Mouse (Mus musculus) neural tube, embryonic 13.5 days (tissue): ENCODE measurements around the gene Wdr70. TPM values are rescaled to one million over a fixed set of nuclear protein-coding genes. Genes with fewer than 3 reads are reported as not detected.

Experiments
- ATAC-seq: fragments of 200-750 bp; cut with Nextera tagmentation; 2 replicates; pipeline ENCODE4 v1.8.0; 2017; ENCODE audit warnings: low read depth, mild to moderate bottlenecking, moderate TSS enrichment, moderate library complexity
- H3K27ac ChIP-seq: fragments of 300-500 bp; sonication (generic); replicated peaks from 2 replicates; pipeline ENCODE4 v1.5.1; 2015; ENCODE audit warnings: moderate library complexity, mild to moderate bottlenecking, inconsistent platforms
- H3K27me3 ChIP-seq: fragments of 300-500 bp; sonication (generic); 2 replicates; pipeline ENCODE4 v1.6.1; 2015; ENCODE audit warnings: mild to moderate bottlenecking, inconsistent platforms
- H3K36me3 ChIP-seq: fragments of 300-500 bp; sonication (generic); 2 replicates; pipeline ENCODE4 v1.6.1; 2015; ENCODE audit warnings: mild to moderate bottlenecking, inconsistent platforms
- H3K4me1 ChIP-seq: fragments of 300-500 bp; sonication (generic); replicated peaks from 2 replicates; pipeline ENCODE4 v1.6.1; 2015; ENCODE audit warnings: inconsistent platforms
- H3K4me2 ChIP-seq: fragments of 300-500 bp; sonication (generic); 2 replicates; pipeline ENCODE4 v1.6.1; 2015; ENCODE audit warnings: inconsistent platforms, mild to moderate bottlenecking, moderate library complexity
- H3K4me3 ChIP-seq: fragments of 300-500 bp; sonication (generic); 2 replicates; pipeline ENCODE4 v1.5.1; 2015; ENCODE audit warnings: mild to moderate bottlenecking, inconsistent platforms
- H3K9ac ChIP-seq: fragments of 300-500 bp; sonication (generic); 2 replicates; pipeline ENCODE4 v1.6.1; 2015; ENCODE audit warnings: moderate library complexity, mild to moderate bottlenecking, inconsistent platforms
- H3K9me3 ChIP-seq: fragments of 300-500 bp; sonication (generic); 2 replicates; pipeline ENCODE4 v1.6.1; 2016; ENCODE audit warnings: inconsistent platforms
- WGBS: fragments of 180-500 bp; shearing (Covaris S2); methylation state at CpG from one replicate; pipeline ENCODE4 v1.1.7; 2015; 5-methylcytosine and 5-hydroxymethylcytosine counted together
- microRNA-seq: library from miRNA; unstranded; fragments of <30 nt; microRNA quantifications from one replicate; pipeline ENCODE4, GENCODE M21; 2016
- polyA plus RNA-seq: library from polyadenylated mRNA; unstranded; fragments of >200 nt; fragmentation: Nextera tagmentation; extraction: Ambion mirVana; gene quantifications from 2 replicates; pipeline ENCODE4 v1.2.1, GENCODE M21; 2015

The Wdr70 gene
- polyA plus RNA-seq, 1 experiment from 2014 or later, result 69.2 TPM

- Histone ChIP-seq H3K36me3 (no peaks in the 10 kb centered on the region), H3K4me3 (no peak overlapping the region), H3K9me3 (no peaks in the 10 kb centered on the region), H3K4me2 (no peak overlapping the region), H3K9ac (no peak overlapping the region), H3K4me1 (no peaks in the 10 kb centered on the region), H3K27me3 (no peaks in the 10 kb centered on the region), H3K27ac (no peak overlapping the region)
- no peak for ATAC-seq
- 87% methylated on average over 8 of the region's 8 CpGs for WGBS
These were observed 260.7 kb downstream of the Wdr70 start for GRCm38 (mm10) chr15:7838060-7838920.

DNA sequence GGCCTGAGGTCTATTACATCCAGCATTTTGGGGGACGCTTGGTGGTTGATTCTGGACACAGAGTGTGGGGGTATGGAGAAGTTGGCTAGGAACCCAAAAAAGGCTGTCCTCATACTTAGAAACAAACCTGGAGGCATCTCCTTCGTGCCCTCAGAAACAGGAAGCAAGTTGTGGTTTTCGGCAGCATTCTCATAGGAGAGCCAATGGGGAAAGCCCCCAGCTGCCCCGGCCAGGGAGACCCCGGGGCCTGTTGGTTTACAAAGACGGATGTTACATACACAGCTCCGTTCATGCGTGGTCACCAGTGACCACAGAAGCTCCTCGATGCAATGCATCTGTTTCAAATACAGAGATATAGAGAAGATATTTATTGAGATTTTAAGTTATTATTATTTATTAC, 263.6 kb downstream of the Wdr70 start:
- Histone ChIP-seq H3K4me3 (no peak overlapping the region), H3K27me3 (no peaks in the 10 kb centered on the region), H3K4me1 (no peaks in the 10 kb centered on the region), H3K4me2 (no peak overlapping the region), H3K36me3 (no peaks in the 10 kb centered on the region), H3K9me3 (no peaks in the 10 kb centered on the region), H3K9ac (no peak overlapping the region), H3K27ac (no peak overlapping the region)
- WGBS, result 91% methylated on average over 9 of the region's 9 CpGs
- no peak for ATAC-seq

DNA sequence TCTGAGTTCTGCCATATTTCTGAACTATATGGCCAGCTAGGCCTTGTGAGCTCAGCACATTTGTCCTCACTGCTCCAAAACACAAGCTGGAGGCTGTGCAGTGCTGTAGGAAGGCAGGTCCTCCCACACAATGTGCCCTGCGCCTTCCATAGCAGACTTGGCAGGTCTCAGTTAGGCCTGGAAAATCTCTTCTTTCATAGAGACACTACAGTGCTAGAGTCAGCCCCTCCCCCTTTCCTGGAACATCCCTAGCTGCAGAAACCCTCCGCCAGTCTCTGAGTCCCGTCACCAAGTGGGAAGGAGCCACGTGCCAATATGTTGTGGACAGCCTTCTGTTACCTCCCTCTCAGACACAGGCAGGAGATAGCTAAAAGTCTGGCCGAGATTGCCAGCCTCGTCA, 273.5 kb downstream of the Wdr70 start:
- no peak for ATAC-seq
- 53% methylated on average over 6 of the region's 6 CpGs for WGBS
- Histone ChIP-seq H3K4me3 (no peak overlapping the region), H3K4me2 (no peak overlapping the region), H3K9ac (no peak overlapping the region), H3K9me3 (no peaks in the 10 kb centered on the region), H3K36me3 (no peaks in the 10 kb centered on the region), H3K27ac (no peak overlapping the region), H3K4me1 (no peaks in the 10 kb centered on the region), H3K27me3 (peaks cover 3% of the 10 kb centered on the region; the same call in 1 of the 2 replicates)

DNA sequence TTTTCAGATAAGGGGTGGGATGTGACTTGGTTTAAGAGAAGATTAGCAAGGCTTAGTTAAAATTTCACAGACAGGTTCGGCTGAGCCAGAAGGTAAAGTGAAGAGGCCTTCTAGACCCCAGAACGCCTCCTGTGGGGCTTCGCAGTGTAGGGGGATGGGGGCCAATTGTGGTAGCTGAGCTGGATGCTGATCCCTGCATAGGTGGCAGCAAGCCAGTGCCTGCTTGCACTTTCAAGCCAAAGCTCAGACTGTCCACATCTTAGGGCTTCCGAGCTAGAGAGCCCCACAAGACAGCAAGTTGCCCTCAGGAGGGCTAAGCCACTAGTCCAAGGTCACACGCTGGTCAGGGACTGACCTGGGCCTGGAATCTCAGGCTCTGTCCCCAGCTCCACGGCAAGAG, 275.1 kb downstream of the Wdr70 start:
- H3K27me3 ChIP-seq, result peaks cover 17% of the 10 kb centered on the region
- H3K36me3 ChIP-seq, result no peaks in the 10 kb centered on the region
- H3K27ac ChIP-seq, result no peak overlapping the region
- no peaks in the 10 kb centered on the region for H3K9me3 ChIP-seq
- H3K9ac ChIP-seq, result no peak overlapping the region
- no peak overlapping the region for H3K4me3 ChIP-seq
- no peak overlapping the region for H3K4me2 ChIP-seq
- H3K4me1 ChIP-seq, result no peaks in the 10 kb centered on the region
- 67% methylated on average over 6 of the region's 6 CpGs for WGBS
- ATAC-seq, result no peak

Small RNA genes lying within 50 kb of the gene (microRNA-seq; reads per million reads assigned to microRNA genes)
- gene Gm27529, result not detected

Other genes starting within 250 kb of the Wdr70 start
- 10.0 and 12.9 TPM in 2 replicates for gene Nup155, start 10.1 kb upstream of the Wdr70 start, polyA plus RNA-seq
- 13.6 and 14.5 TPM in 2 replicates for gene Cplane1, start 69.9 kb upstream of the Wdr70 start, polyA plus RNA-seq